ENCODE assay signal across 8 mouse cellular contexts in the genomic region with DNA sequence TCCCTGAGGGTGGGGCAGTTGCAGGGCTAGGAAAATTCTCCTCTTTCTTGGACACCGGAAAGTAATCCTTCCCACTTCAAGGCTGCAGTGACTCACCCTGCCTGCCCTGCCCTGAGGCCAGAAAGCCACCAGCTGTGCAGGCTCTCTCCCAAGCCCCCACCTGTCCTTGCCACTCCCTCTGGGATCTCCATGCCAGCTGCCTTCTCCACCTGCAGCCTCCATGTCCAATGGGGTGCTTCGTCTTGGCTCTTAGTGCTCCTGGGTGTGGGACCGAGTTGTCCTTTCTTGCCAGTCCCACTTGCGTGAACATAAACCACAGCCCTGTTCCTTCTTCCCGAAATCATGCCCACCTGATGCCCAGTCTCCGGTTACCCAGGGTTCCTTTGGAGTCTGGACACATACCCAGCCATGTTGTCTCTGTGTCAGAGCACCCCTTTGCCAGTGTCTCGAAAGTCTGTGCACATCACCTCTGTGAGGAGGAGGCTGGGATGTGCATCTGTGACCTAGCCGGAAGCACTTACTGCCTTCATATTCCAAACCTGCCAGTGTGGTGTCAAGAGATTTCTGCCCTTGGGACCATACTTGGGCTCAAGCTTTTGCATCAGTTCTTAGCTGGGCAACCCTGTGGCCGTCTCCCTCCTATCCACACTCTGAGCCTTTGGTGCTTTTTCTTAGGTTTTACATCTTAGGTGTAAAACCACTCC. TPM values are rescaled to one million over a fixed set of nuclear protein-coding genes. Genes with fewer than 3 reads are reported as not detected.
DNase-seq lines count a peak whose midpoint lies in the region; ATAC-seq and TF ChIP-seq lines count a peak whose summit lies in the region.

No protein-coding gene starts in this region.

- no peak for TF ChIP-seq CTCF in kidney, adult 2 months (conservative IDR thresholded peaks at IDR 0.05; ENCODE audit: insufficient read depth, insufficient read length, low read depth, low read length)

- H3K4me2 ChIP-seq in neural tube, embryonic 11.5 days (ENCODE audit: low read depth): peak overlapping the region; percentile 85
- H3K4me2 ChIP-seq in hindbrain, embryonic 14.5 days (replicated peaks): peak overlapping the region; percentile 89
- peak overlapping the region; percentile 74 for H3K4me2 ChIP-seq in neural tube, embryonic 14.5 days (ENCODE audit: low read depth, low read length)

- H3K36me3 ChIP-seq in neural tube, embryonic 11.5 days (ENCODE audit: control insufficient read depth, insufficient read depth, low read length): peaks cover 1% of the 10 kb centered on the region; the same call in 1 of the 2 replicates
- H3K36me3 ChIP-seq in hindbrain, embryonic 14.5 days (replicated peaks; ENCODE audit: control insufficient read depth, insufficient read depth): peaks cover 17% of the 10 kb centered on the region
- peaks cover 5% of the 10 kb centered on the region for H3K36me3 ChIP-seq in neural tube, embryonic 14.5 days (ENCODE audit: control insufficient read depth, insufficient read depth, low read length)
- H3K36me3 ChIP-seq in kidney, adult 2 months (ENCODE audit: control insufficient read depth, insufficient read depth, low read length): no peaks in the 10 kb centered on the region

- no peak for TF ChIP-seq POLR2A in kidney, adult 2 months (IDR thresholded peaks at IDR 0.05; ENCODE audit: low read depth, low read length)

- 81% methylated on average over 9 of the region's 9 CpGs for WGBS in neural tube, embryonic 11.5 days
- 59% methylated on average over 9 of the region's 9 CpGs for WGBS in hindbrain, embryonic 14.5 days
- WGBS in neural tube, embryonic 14.5 days: 59% methylated on average over 9 of the region's 9 CpGs
- 81% methylated on average over 9 of the region's 9 CpGs for WGBS in kidney, adult 2 months

- H3K27ac ChIP-seq in neural tube, embryonic 11.5 days (ENCODE audit: low read depth, low read length): peak overlapping the region; percentile 2; the same call in 1 of the 2 replicates
- H3K27ac ChIP-seq in hindbrain, embryonic 14.5 days: peak overlapping the region; percentile 98
- peak overlapping the region; percentile 96 for H3K27ac ChIP-seq in neural tube, embryonic 14.5 days (ENCODE audit: low read depth, low read length)
- H3K27ac ChIP-seq in kidney, adult 2 months (ENCODE audit: insufficient read depth, low read depth, low read length): no peak overlapping the region

- no peak for DNase-seq in neural tube, embryonic 11.5 days (ENCODE audit: low spot score)
- DNase-seq in neural tube, embryonic 10.5 days (ENCODE audit: extremely low spot score, low spot score): no peak
- DNase-seq in cerebellum, postnatal 25 days: peak; percentile 61 to 74
- no peak for DNase-seq in hindbrain, embryonic 14.5 days (ENCODE audit: low spot score)
- no peak for DNase-seq in kidney, adult 2 months

- ATAC-seq in neural tube, embryonic 11.5 days (ENCODE audit: insufficient read depth, low FRiP score, low TSS enrichment): no peak
- no peak for ATAC-seq in hindbrain, embryonic 14.5 days (ENCODE audit: low FRiP score)
- no peak for ATAC-seq in neural tube, embryonic 14.5 days (ENCODE audit: low read depth)
- no peak for ATAC-seq in inflammation-experienced regulatory T-cells, adult 6 months
- ATAC-seq in megakaryocyte-erythroid progenitor cell, adult 5-6 weeks (replicated peaks; ENCODE audit: low FRiP score, low TSS enrichment, poor library complexity, severe bottlenecking): no peak

- peaks cover 10% of the 10 kb centered on the region for H3K27me3 ChIP-seq in neural tube, embryonic 11.5 days (ENCODE audit: control insufficient read depth, insufficient read depth, low read length)
- 0 out of 2 replicates have a peak, but pooled peaks cover 3% of the 10 kb centered on the region for H3K27me3 ChIP-seq in hindbrain, embryonic 14.5 days (ENCODE audit: control insufficient read depth, insufficient read depth, low read length)
- H3K27me3 ChIP-seq in neural tube, embryonic 14.5 days (ENCODE audit: control insufficient read depth, insufficient read depth, low read length): no peaks in the 10 kb centered on the region
- H3K27me3 ChIP-seq in kidney, adult 2 months (replicated peaks; ENCODE audit: control insufficient read depth, insufficient read depth, low read length): no peaks in the 10 kb centered on the region

- H3K4me3 ChIP-seq in neural tube, embryonic 11.5 days (ENCODE audit: low read depth, low read length): peak overlapping the region; percentile 65
- peak overlapping the region; percentile 84 for H3K4me3 ChIP-seq in hindbrain, embryonic 14.5 days (replicated peaks; ENCODE audit: low read length)
- peak overlapping the region; percentile 66 for H3K4me3 ChIP-seq in neural tube, embryonic 14.5 days (ENCODE audit: low read depth, low read length)
- H3K4me3 ChIP-seq in kidney, adult 2 months (ENCODE audit: insufficient read depth, low read depth, low read length): no peak overlapping the region

- peak overlapping the region; percentile 83 for H3K9ac ChIP-seq in neural tube, embryonic 11.5 days (ENCODE audit: low read length)
- H3K9ac ChIP-seq in hindbrain, embryonic 14.5 days: peak overlapping the region; percentile 96
- peak overlapping the region; percentile 95 for H3K9ac ChIP-seq in neural tube, embryonic 14.5 days (replicated peaks; ENCODE audit: low read depth, low read length)

- peaks cover 23% of the 10 kb centered on the region for H3K4me1 ChIP-seq in neural tube, embryonic 11.5 days (ENCODE audit: control insufficient read depth, insufficient read depth, low read length)
- peaks cover 47% of the 10 kb centered on the region for H3K4me1 ChIP-seq in hindbrain, embryonic 14.5 days (replicated peaks; ENCODE audit: control insufficient read depth, insufficient read depth, low read length)
- H3K4me1 ChIP-seq in neural tube, embryonic 14.5 days (ENCODE audit: control insufficient read depth, insufficient read depth, low read length): peaks cover 49% of the 10 kb centered on the region
- H3K4me1 ChIP-seq in kidney, adult 2 months (ENCODE audit: control insufficient read depth, insufficient read depth, low read length): no peaks in the 10 kb centered on the region

- H3K9me3 ChIP-seq in neural tube, embryonic 11.5 days (ENCODE audit: control insufficient read depth, low read length): no peaks in the 10 kb centered on the region
- H3K9me3 ChIP-seq in hindbrain, embryonic 14.5 days (ENCODE audit: control insufficient read depth, low read length): no peaks in the 10 kb centered on the region
- H3K9me3 ChIP-seq in neural tube, embryonic 14.5 days (ENCODE audit: control insufficient read depth, low read length): no peaks in the 10 kb centered on the region

RNA-seq across cellular contexts. Expression of a gene that starts 1.4 kb away (rescaled TPM):
- polyA plus RNA-seq in neural tube, embryonic 11.5 days (2014; fragmentation: Nextera tagmentation; extraction: Ambion mirVana): 46.7 and 51.5 TPM in 2 replicates
- polyA plus RNA-seq in hindbrain, embryonic 14.5 days (2014; fragmentation: Nextera tagmentation; extraction: Ambion mirVana): 106 TPM in 2 replicates
- 97.8 and 115 TPM in 2 replicates for polyA plus RNA-seq in neural tube, embryonic 14.5 days (2014; fragmentation: Nextera tagmentation; extraction: Ambion mirVana)
- 1 to 10 TPM; 1.8 to 3.2 (median 2.0) TPM for polyA plus RNA-seq in inflammation-experienced regulatory T-cells, adult 6 months (2017; shearing (Covaris generic))
- 2.6 and 3.4 TPM in 2 replicates for polyA plus RNA-seq in kidney, adult 2 months (2012; rRNA removed)
- total RNA-seq in megakaryocyte-erythroid progenitor cell, adult 5-6 weeks (2014; fragmentation: Nextera tagmentation): not detected in 2 replicates
- total RNA-seq in megakaryocyte-erythroid progenitor cell, adult 5-6 weeks (2017): not detected in 2 replicates

RNA-seq across cellular contexts. Expression of a gene that starts 13.2 kb away (rescaled TPM):
- 174 and 184 TPM in 2 replicates for polyA plus RNA-seq in neural tube, embryonic 11.5 days (2014; fragmentation: Nextera tagmentation; extraction: Ambion mirVana)
- 154 and 157 TPM in 2 replicates for polyA plus RNA-seq in hindbrain, embryonic 14.5 days (2014; fragmentation: Nextera tagmentation; extraction: Ambion mirVana)
- 141 and 144 TPM in 2 replicates for polyA plus RNA-seq in neural tube, embryonic 14.5 days (2014; fragmentation: Nextera tagmentation; extraction: Ambion mirVana)
- polyA plus RNA-seq in inflammation-experienced regulatory T-cells, adult 6 months (2017; shearing (Covaris generic)): 10 to 100 TPM; 40.1 to 61.9 (median 53.3) TPM
- polyA plus RNA-seq in kidney, adult 2 months (2012; rRNA removed): 1,128 and 1,486 TPM in 2 replicates
- total RNA-seq in megakaryocyte-erythroid progenitor cell, adult 5-6 weeks (2014; fragmentation: Nextera tagmentation): 115 and 148 TPM in 2 replicates
- total RNA-seq in megakaryocyte-erythroid progenitor cell, adult 5-6 weeks (2017): 43.8 and 55.9 TPM in 2 replicates

RNA-seq across cellular contexts. Expression of a gene that starts 28.6 kb away (rescaled TPM):
- polyA plus RNA-seq in neural tube, embryonic 11.5 days (2014; fragmentation: Nextera tagmentation; extraction: Ambion mirVana): 26.6 and 28.4 TPM in 2 replicates
- polyA plus RNA-seq in hindbrain, embryonic 14.5 days (2014; fragmentation: Nextera tagmentation; extraction: Ambion mirVana): 1.6 and 3.3 TPM in 2 replicates
- polyA plus RNA-seq in neural tube, embryonic 14.5 days (2014; fragmentation: Nextera tagmentation; extraction: Ambion mirVana): 1.6 and 2.4 TPM in 2 replicates
- under 1 TPM in 1 of 3 experiments, not detected in 2; 0.08 TPM for polyA plus RNA-seq in inflammation-experienced regulatory T-cells, adult 6 months (2017; shearing (Covaris generic))
- polyA plus RNA-seq in kidney, adult 2 months (2012; rRNA removed): 79.5 and 90.6 TPM in 2 replicates
- 0.42 and 0.46 TPM in 2 replicates for total RNA-seq in megakaryocyte-erythroid progenitor cell, adult 5-6 weeks (2014; fragmentation: Nextera tagmentation)
- 0.27 and 6.8 TPM in 2 replicates for total RNA-seq in megakaryocyte-erythroid progenitor cell, adult 5-6 weeks (2017)

RNA-seq across cellular contexts. Expression of a gene that starts 35.5 kb away (rescaled TPM):
- 54.2 and 54.8 TPM in 2 replicates for polyA plus RNA-seq in neural tube, embryonic 11.5 days (2014; fragmentation: Nextera tagmentation; extraction: Ambion mirVana)
- 52.4 and 63.6 TPM in 2 replicates for polyA plus RNA-seq in hindbrain, embryonic 14.5 days (2014; fragmentation: Nextera tagmentation; extraction: Ambion mirVana)
- polyA plus RNA-seq in neural tube, embryonic 14.5 days (2014; fragmentation: Nextera tagmentation; extraction: Ambion mirVana): 43.3 and 68.2 TPM in 2 replicates
- 10 to 100 TPM; 21.8 to 32.1 (median 26.1) TPM for polyA plus RNA-seq in inflammation-experienced regulatory T-cells, adult 6 months (2017; shearing (Covaris generic))
- 184 and 195 TPM in 2 replicates for polyA plus RNA-seq in kidney, adult 2 months (2012; rRNA removed)
- total RNA-seq in megakaryocyte-erythroid progenitor cell, adult 5-6 weeks (2014; fragmentation: Nextera tagmentation): 16.1 and 17.8 TPM in 2 replicates
- 5.4 and 14.2 TPM in 2 replicates for total RNA-seq in megakaryocyte-erythroid progenitor cell, adult 5-6 weeks (2017)

RNA-seq across cellular contexts. Expression of a gene that starts 52.9 kb away (rescaled TPM):
- polyA plus RNA-seq in neural tube, embryonic 11.5 days (2014; fragmentation: Nextera tagmentation; extraction: Ambion mirVana): 11.6 and 12.0 TPM in 2 replicates
- polyA plus RNA-seq in hindbrain, embryonic 14.5 days (2014; fragmentation: Nextera tagmentation; extraction: Ambion mirVana): 30.9 and 40.4 TPM in 2 replicates
- polyA plus RNA-seq in neural tube, embryonic 14.5 days (2014; fragmentation: Nextera tagmentation; extraction: Ambion mirVana): 25.4 and 38.4 TPM in 2 replicates
- not detected for polyA plus RNA-seq in inflammation-experienced regulatory T-cells, adult 6 months (2017; shearing (Covaris generic))
- 18.9 and 20.4 TPM in 2 replicates for polyA plus RNA-seq in kidney, adult 2 months (2012; rRNA removed)
- 0.82 TPM in 1 of 2 replicates, not detected in the other for total RNA-seq in megakaryocyte-erythroid progenitor cell, adult 5-6 weeks (2014; fragmentation: Nextera tagmentation)
- total RNA-seq in megakaryocyte-erythroid progenitor cell, adult 5-6 weeks (2017): 0.28 TPM in 1 of 2 replicates, not detected in the other

Comparison
In these comparisons a context has a peak if more than half of its experiments do, and no peak if none do; other contexts are left out.
1. DNase-seq: peak in cerebellum, postnatal 25 days (2 of 2); none in neural tube, embryonic 11.5 days (single experiment), neural tube, embryonic 10.5 days (single experiment), hindbrain, embryonic 14.5 days (single experiment) and kidney, adult 2 months (single experiment).
2. RNA of a gene that starts 1.4 kb away (polyA plus RNA-seq): 97.8 to 115 TPM in neural tube, embryonic 14.5 days, 106 TPM in hindbrain, embryonic 14.5 days and 46.7 to 51.5 TPM in neural tube, embryonic 11.5 days; 2.6 to 3.4 TPM in kidney, adult 2 months and 1.8 to 3.2 TPM in inflammation-experienced regulatory T-cells, adult 6 months; every median in the first group is over 10 times any median in the second.
3. Peak in every context shown above with its lines, with median percentiles within 50 percentile points of each other: H3K4me2 ChIP-seq and H3K9ac ChIP-seq.